Mouse (Mus musculus) fat pad, adult 2 months (tissue): ENCODE measurements around the gene Nup153.
A peak's percentile ranks its signal among the peaks of the same experiment; 100 is the strongest.

ENCODE experiments used
- DNase-seq: peaks from one replicate; pipeline ENCODE4 v3.0.0-alpha.2; 2011; ENCODE audit warnings: low read depth, low spot score; ENCODE audit errors: extremely low read depth

Nup153 gene

DNA sequence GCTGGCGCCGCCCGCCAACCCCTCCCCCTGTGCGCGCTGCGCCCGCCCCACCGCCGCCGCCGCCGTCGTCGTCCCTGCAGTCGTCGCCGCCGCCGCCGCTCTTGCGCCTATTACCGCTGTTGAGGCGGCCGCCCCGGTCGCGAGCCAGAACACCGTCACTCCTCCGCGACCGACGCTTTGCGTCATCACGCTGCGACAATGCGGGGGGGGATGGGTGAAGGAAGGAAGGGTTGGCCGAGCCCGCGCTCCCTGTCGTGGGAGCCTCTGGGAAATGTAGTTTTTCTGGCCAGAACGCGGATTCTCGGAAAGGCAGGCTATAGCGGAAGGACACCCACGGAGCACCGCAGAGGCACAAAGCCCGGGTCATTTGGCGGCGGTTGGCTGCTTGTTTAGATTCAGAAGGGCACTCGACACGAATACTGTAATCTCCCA is at the start of gene Nup153:
Gene Nup153, minus strand, starts transcription at position 104 of the 432 bp plus-strand sequence.
- peak; percentile 51 for DNase-seq

DNA sequence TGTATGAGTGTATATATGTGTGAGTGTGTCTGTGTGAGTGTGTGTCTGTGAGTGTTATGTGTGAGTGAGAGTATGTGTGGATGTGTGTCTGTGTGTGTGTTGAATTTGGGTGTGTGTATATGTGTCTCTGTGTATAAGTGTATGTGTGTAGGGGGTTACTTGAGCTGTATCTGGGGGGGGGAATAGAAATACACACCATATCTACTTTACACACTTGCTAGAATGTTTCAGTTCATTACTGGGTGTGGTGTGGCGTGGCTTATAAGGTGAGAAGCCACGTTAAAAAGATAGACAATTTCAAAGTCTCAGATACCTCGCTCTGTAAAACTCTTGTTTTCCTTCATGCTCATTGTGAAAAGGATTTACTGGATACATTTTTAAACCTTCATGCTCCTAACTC is 49.7 kb upstream of the Nup153 start:
- no peak for DNase-seq

DNA sequence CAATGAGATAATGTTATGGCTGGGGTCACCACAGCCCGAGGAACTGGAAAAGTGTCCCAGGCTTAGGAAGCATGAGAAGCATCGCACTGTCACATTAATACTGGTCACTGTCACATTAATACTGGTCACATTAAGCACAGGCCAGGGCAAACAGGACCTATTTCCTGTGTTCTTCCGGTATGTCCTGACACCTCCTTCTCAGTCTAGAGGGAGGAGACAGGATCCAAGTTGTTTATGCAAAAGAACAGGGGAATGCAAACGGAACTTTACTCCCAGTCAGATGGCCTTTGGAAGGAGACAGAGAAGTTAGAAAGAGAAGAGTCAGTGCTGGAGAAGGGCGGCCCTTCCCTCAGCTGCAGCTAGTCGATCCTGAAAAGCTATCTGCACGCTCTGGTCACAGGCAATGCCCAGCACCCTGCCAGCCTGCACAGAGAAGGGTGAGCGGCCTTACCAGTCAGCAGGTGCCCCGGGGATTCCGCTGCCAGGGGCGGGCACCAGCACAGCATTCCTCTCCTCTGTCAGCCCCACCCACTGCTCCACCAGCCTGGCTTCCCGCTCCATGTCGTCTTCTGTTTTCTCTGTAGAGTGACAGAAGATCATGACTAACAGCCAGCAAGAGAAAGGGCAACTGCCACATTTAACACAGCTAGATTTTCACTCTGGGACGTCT is 49.0 kb upstream of the Nup153 start:
- DNase-seq: no peak

DNA sequence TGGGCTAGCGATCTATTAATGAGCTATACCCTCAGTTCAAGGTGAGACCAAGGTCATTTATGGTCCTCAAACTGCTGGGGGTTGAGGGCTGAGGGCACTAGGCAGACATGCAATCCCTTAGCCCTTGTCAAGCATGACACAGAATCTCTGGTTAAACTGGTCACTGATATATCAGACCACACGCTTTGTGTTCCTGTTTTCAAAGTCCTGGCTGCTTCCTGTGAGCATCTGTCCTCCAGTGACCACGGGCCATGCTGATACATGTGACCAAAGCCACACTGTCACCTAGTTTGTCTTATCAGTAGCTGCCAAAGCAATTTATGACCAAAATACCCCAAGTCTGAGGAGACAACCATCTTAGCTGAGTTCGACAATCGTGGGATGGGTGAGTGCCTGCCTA is 47.3 kb upstream of the Nup153 start:
- DNase-seq: no peak

DNA sequence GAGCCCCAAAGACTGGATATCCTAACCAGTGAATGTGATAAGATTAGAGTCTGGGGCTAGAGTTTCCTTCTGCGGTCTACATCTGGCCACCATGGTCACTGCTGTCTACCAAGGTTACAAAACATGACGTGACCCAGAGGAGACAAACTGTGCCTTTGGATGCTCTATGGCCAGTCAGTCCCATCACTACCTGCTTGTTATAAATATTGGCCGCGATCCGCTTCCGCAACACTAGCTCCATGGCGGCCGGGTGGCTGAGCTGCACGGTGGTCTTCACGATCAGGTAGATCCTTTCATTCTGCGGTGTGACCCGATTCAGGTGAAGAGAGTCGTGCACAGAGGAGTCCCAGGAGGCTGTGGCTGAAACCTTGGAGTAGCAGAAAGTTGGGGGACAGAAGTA is 44.8 kb upstream of the Nup153 start:
- DNase-seq: no peak

DNA sequence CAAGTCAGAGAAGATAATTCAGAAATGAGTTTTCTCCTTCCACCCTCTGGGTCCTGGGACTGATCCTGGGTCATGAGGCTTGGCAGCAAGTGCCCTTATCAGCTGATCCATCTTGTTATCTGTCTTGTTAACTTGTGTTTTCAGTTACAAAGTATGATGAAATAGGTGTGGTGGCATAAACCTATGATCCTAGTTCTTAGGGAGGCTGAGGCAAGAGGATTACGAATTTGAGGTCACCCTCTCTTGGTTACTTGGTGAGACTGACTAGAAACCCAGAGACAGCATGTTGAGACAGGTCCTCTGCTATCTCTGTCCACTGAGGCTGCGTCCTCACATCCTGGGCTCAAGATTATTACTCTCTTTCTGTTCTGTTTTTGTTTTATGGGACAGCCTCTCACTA is 37.6 kb upstream of the Nup153 start:
- DNase-seq: peak; percentile 66

DNA sequence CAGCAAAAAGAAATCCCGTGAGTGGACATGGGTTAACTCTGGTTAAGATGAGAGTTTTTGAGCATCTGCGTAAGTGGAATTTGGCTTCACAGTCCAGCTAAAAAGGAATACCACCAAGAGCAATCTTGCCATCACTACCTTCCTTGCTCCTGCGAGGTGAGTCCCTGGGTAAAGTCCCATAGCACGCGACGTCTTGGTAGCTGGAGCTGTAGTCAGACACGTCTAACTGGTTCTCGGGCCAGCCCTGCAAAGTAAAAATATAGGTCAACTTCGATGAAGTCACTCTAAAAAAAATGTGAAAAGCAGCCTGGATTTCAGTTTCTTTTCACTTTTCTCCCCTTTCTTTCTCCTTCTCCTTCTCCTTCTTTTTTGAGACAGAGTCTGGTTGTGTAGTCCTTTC is 35.5 kb upstream of the Nup153 start:
- no peak for DNase-seq

DNA sequence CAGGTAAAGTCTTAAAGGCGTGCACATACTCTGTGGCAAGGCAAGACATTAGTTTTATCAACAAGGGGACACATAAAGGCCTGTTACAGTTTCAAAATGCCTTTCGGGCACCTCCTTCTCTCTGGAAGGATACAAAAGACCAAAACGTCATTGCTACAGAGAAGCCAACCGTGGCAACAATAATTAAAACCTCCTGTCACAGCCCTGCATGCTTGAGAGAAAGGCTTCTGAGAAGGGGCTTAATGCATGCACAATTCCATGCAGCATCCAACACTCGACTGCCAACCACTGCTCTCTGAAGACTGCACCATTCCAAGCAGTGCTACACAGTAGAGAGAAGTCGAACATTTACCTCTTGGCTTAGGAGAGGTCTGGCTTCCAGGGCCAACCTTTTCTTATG is 33.2 kb upstream of the Nup153 start:
- DNase-seq: no peak

DNA sequence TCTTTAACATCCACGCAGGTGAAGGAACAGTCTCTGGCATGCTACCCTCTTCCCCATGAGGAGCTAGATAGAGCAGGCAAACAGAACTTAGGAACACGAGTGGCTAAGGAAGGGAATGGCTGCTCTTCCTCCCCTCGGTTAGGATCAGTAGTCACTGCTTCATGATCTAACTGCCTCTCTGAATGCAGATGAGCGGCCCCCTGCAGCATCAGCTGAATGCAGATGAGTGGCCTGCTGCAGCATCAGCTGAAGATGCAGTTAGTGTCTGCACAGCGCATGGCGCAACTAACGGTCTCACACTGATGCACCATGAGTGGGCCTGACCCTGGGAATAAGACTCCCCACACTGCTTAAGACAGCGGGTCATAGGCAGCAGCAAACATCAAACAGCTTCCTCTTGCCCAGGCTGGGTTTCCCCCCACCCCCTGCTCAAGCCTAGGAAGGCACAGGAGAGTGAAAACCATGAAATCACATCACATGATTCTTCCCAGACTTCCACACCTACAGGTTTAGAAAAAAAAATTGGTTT is 31.6 kb upstream of the Nup153 start:
- DNase-seq: no peak

DNA sequence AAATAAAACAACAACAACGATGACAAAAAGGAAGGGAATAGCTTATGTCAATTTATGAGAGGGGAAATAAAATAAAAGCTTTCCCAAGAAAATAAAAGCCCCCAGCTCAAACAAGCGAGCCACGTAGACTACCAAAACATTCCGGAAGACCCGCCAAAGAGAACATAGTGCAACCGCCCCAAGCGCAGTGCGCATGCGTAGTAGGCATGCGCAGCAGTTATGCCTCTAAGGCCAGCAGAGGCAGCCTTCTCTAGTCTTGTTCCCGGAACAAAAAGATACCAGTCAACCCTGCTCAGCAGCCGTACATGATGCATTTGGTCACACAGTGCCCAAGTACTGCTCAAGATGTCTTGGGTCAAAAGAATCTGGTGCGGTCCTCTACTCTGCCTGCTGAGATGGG is 30.9 kb upstream of the Nup153 start:
- DNase-seq: no peak

DNA sequence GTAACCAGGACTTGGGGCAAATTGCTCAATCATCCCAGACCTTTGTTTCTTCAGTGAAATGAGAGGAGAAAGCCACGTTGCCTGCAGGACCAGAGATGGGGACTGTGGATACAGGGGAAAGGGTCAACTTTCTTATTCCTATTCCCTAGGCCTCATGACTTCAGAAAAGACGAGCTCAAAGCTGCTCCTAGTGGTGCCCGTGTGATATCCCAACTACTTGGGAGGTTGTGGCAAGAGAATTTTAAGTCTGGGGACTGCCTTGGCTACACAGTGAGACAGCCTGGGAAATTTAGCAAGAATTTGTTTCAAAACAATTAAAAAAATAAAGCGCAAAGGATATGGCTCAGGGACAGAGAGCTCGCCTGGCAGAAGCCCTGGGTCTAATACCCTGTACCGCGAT is 30.2 kb upstream of the Nup153 start:
- DNase-seq: no peak

DNA sequence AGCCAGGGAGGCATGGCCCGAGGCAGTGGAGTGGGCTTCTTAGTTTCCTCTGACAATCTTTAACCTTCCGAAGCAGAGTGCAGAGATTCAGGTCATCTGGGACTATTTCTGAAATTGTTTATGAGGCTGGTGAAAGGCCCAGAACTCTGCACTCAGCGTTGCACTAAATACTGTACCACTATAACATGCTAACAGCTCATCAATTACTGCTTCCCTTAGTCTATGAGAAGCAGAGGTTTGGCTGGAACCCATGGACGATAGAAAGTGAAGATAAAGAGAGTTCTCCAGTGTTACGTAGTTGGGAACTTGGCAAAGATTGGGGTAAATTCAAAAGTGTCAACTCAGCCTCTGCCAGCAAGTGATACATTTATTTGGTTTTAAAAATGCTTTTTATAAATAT is 25.6 kb upstream of the Nup153 start:
- no peak for DNase-seq

DNA sequence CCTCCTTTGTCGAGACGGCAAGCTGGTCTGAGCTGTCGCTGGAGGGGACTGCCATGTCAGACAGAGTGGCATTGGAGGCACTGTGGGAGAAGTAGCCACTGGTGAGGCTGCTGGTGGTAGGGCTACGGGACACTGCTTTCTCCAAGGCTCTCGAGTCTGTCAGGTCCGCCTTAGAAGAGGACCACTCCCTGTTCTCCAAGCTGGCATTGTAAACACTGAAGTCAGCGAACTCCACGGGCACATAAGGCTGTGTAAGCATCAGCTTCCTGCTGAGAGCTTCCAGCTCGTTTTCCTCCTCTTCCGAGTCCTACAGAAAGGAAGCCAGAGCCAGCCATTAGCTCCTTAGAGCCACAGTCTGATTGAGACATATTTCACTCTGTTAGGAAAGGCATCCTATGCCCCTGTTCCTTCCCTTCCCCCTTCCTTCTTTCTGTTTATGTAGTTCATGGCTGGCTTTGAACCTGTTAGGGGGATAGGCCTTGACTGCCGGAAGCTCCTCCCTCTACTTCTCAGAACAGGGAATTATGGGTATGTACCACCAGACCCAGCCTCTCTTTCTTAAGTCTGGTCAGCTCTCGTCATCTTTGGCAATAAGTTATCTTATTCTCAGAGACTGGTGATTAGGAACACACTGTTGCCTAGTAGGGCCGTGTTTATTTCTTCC is 25.0 kb upstream of the Nup153 start:
- no peak for DNase-seq

DNA sequence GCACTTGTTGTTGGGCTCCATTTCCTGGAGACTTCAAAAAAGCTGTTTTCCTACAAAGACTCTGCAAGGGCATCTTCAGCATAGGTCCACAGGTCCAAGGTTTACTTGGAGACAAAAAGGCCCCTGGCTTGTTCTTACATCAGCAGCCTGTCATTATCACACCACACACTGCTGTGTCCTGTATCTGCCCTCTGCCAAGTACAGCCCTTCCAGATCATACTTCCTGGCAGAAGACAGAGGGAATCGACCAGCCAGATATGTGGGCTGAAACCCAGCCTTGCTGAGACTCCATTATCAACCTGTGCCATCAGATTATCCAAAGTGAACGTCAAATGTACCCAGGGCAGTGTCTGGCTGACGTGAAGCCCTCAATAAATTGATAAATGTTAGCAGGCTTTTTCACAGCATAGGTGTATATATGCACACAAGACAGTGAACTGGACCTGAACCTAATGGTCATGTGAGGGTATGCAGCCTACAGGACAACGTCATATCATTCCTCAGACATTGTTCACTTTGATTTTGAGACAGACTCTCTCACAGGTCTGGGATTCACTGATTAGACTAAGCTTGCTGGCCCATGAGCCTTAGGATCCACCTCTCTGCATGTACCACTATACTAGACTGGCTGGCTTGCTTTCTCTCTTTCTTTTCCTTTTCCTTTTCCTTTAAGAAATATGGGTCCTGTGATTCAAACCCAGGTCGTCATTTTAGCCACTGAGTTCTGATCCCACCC is 20.6 kb upstream of the Nup153 start:
- no peak for DNase-seq

DNA sequence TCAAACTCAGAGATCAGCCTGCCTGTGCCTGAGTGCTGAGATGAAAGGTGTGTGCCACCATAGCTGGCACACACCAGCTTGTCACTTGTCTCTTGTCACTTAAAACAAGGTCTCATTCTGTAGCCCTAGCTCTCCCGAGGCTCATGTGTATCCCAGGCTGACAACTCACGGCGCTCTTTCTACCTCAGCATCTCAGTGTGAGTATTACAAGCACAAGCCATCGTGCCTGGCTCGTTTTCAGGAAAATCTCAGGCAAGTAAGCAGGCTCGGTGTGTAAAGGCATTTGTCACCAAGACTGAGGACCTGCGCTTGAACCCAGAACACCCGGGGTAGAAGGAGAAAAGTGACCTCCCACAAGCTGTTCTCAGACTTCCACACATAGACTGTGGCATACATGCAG is 16.1 kb upstream of the Nup153 start:
- no peak for DNase-seq

DNA sequence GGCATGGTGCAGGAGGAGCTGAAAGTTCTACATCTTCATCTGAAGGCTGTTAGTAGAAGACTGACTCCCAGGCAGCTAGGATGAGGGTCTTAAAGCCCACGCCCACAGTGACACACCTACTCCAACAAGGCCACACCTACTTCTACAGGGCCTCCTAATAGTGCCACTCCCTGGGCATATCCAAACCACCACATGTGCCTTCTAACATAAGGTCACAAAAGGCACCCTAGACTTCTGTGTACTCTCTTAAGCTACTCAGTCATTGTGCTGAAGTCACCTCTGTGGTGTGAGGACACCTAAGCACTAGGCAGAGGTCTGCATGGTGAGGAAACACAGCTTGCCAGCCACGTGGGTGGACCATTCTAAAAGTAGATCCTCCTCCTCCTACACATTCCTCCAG is 14.6 kb upstream of the Nup153 start:
- no peak for DNase-seq

DNA sequence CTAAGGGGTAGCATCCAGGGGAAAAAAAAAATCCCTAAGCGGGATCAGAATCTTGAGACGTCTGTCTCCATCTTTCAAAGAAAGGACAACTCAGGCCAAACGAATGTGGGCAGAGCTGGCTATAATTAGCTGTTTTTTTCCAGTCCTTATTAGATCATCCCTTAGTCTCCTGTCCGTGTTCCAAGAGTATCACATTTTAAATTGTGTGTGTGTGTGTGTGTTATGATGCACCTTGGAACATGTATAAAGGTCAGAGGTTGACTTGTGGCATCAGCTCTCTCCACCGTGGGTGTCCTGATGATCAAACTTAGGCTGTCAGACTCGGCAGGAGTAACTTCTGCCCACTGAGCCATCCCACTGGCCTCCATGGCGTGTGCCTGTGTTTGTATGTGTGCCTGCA is 11.7 kb upstream of the Nup153 start:
- DNase-seq: no peak

DNA sequence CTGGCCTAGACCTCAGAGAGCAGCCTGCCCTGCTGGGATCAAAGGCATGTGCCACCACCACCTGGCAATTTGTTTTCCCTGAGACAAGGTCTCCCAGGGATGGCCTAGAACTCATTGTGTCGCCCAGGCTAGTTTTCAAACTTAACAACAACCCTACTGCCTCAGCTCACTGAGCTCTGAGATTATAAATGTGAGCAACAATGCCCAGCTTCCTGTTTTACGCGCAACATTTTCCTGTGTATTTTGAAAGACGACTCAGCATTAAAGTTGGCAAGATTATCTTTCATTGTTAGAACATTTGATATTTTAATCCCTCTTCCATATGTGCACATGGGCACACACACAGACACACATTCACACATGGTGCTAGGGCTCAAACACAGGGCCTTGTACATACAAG is 9.7 kb upstream of the Nup153 start:
- no peak for DNase-seq

DNA sequence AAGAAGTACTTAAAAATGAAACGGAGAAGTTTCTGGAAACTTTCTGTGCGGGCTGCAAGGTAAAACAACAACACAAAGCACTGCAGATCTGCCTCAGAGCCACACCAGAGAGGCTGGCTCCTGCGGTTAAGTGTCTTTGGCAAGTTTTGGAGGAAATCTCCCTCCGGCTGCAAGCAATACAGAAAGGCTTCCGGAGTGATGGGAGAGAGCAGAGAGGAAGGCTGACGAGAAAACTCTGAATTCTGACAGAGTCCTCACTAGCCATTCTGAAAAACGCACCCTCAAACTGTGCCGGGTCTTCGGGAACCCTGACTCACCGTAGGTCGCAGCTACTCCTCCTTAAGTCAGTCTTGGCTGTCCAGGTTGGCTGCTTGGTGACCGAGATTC is 8.7 kb upstream of the Nup153 start:
- DNase-seq: no peak

DNA sequence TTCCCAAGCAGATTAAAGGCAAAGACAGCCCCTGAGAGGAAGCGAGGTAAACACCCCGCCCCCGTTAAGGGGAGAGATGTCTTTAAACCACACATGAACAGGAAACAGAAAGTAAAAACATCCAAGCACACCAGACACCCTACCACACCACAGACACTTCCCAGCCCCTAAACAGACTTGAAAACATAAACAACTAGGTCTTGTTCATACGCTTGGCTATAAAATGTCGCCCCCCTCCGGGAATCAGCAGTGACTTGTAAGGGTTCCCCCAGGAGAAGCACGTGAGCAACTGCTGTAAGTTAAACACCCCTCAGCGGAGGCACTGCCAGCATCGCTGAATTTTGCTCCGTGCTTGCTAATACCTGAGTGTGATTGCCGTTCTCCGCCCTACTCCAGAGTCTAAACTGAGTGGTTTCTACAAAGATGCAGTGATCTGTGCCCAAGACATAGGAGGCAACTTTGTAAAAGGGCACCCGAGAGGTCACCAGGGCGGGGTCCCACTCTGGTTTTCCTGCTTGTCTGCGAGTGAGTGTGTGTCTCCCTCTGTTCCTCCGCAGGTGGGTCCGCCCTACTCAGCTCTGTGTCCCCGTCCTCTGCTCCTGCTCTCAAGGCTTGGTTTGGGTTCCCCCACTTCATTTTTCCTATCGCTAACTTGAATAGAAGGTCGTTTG is 8.2 kb upstream of the Nup153 start:
- DNase-seq: no peak

DNA sequence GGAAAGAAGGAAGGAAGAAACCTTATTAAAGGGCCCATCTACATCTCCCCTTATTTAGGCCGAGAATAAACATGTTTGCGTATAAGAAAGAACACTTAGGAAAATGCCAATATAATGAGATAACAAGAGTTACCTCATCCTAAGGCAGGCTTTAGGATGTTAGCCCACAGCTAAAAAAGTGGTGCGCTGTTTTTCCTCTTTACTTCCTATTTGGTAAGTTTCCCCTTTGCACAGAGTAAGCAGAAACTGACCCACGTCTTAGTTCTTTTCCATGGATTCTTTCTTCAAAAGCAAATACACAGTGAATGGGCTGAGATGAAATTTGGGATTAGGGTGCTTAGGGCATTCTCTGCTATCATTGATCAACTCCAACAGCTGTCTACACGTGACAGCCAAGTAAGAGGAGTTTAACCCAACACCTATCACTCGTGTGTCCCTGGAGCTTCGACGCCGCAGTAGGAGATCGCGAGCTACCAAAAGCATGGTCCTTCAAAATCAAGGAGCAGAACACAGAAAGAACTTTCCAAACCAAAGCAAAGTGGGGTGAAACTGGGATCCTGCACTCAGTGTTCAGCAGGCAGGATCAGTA is 7.6 kb upstream of the Nup153 start:
- no peak for DNase-seq
